Mouse (Mus musculus): ENCODE data around the gene Rassf6. TPM values are rescaled to one million over a fixed set of nuclear protein-coding genes. Genes with fewer than 3 reads are reported as not detected.

Rassf6 gene
- polyA plus RNA-seq, 1 experiment from 2014 or later: 0.09 TPM

GRCm38 (mm10) chr5:90586511-90586910, 53.9 kb downstream of the Rassf6 start:
- H3K4me1 ChIP-seq: no peaks in the 10 kb centered on the region
- no peak overlapping the region for H3K4me3 ChIP-seq
- no peak overlapping the region for H3K27ac ChIP-seq
- H3K36me3 ChIP-seq (replicated peaks): no peaks in the 10 kb centered on the region
- DNase-seq (ENCODE audit: extremely low spot score, low spot score): no peak
- H3K27me3 ChIP-seq (ENCODE audit: poor library complexity, severe bottlenecking): peaks cover 4% of the 10 kb centered on the region; the same call in 1 of the 2 replicates
- H3K9me3 ChIP-seq: no peaks in the 10 kb centered on the region
- WGBS: 80% methylated on average over 5 of the region's 5 CpGs

- DNase-seq (ENCODE audit: extremely low spot score, low spot score): no peak
- Histone ChIP-seq H3K36me3 (replicated peaks) (no peaks in the 10 kb centered on the region), H3K4me1 (no peaks in the 10 kb centered on the region), H3K27ac (no peak overlapping the region), H3K27me3 (ENCODE audit: poor library complexity, severe bottlenecking) (peaks cover 4% of the 10 kb centered on the region; the same call in 1 of the 2 replicates), H3K9me3 (no peaks in the 10 kb centered on the region), H3K4me3 (no peak overlapping the region)
- 85% methylated on average over 7 of the region's 7 CpGs for WGBS
Observed at GRCm38 (mm10) chr5:90584799-90585198, 55.7 kb downstream of the Rassf6 start.

- no peak for DNase-seq (ENCODE audit: extremely low spot score, low spot score)
- H3K27ac ChIP-seq: no peak overlapping the region
- WGBS: 90% methylated on average over 6 of the region's 6 CpGs
- no peaks in the 10 kb centered on the region for H3K27me3 ChIP-seq (ENCODE audit: poor library complexity, severe bottlenecking)
- H3K9me3 ChIP-seq: no peaks in the 10 kb centered on the region
- no peaks in the 10 kb centered on the region for H3K36me3 ChIP-seq (replicated peaks)
- H3K4me1 ChIP-seq: no peaks in the 10 kb centered on the region
- H3K4me3 ChIP-seq: no peak overlapping the region
Observed at GRCm38 (mm10) chr5:90582179-90582578, 58.3 kb downstream of the Rassf6 start.

GRCm38 (mm10) chr5:90579556-90579955, 60.9 kb downstream of the Rassf6 start:
- WGBS: 92% methylated on average over 9 of the region's 9 CpGs
- Histone ChIP-seq H3K36me3 (replicated peaks) (no peaks in the 10 kb centered on the region), H3K4me3 (no peak overlapping the region), H3K9me3 (no peaks in the 10 kb centered on the region), H3K27ac (no peak overlapping the region), H3K27me3 (ENCODE audit: poor library complexity, severe bottlenecking) (no peaks in the 10 kb centered on the region), H3K4me1 (no peaks in the 10 kb centered on the region)
- no peak for DNase-seq (ENCODE audit: extremely low spot score, low spot score)

GRCm38 (mm10) chr5:90577751-90578150, 62.7 kb downstream of the Rassf6 start:
- 92% methylated on average over 9 of the region's 9 CpGs for WGBS

GRCm38 (mm10) chr5:90571216-90571615, 69.2 kb downstream of the Rassf6 start:
- no peaks in the 10 kb centered on the region for H3K36me3 ChIP-seq (replicated peaks)
- H3K4me1 ChIP-seq: 0 out of 2 replicates have a peak, but pooled peaks cover 3% of the 10 kb centered on the region
- WGBS: 68% methylated on average over 3 of the region's 3 CpGs

More at GRCm38 (mm10) chr5:90577751-90578150, 62.7 kb downstream of the Rassf6 start:
- H3K4me3 ChIP-seq: no peak overlapping the region
- H3K27ac ChIP-seq: no peak overlapping the region
- H3K36me3 ChIP-seq (replicated peaks): no peaks in the 10 kb centered on the region
- DNase-seq (ENCODE audit: extremely low spot score, low spot score): no peak
- H3K27me3 ChIP-seq (ENCODE audit: poor library complexity, severe bottlenecking): no peaks in the 10 kb centered on the region
- no peaks in the 10 kb centered on the region for H3K4me1 ChIP-seq
- no peaks in the 10 kb centered on the region for H3K9me3 ChIP-seq

GRCm38 (mm10) chr5:90568338-90568737, 72.1 kb downstream of the Rassf6 start:
- H3K4me1 ChIP-seq: 0 out of 2 replicates have a peak, but pooled peaks cover 3% of the 10 kb centered on the region
- DNase-seq (ENCODE audit: extremely low spot score, low spot score): no peak
- H3K36me3 ChIP-seq (replicated peaks): no peaks in the 10 kb centered on the region
- H3K9me3 ChIP-seq: no peaks in the 10 kb centered on the region
- no peaks in the 10 kb centered on the region for H3K27me3 ChIP-seq (ENCODE audit: poor library complexity, severe bottlenecking)
- H3K4me3 ChIP-seq: no peak overlapping the region
- H3K27ac ChIP-seq: no peak overlapping the region

More at GRCm38 (mm10) chr5:90571216-90571615, 69.2 kb downstream of the Rassf6 start:
- no peak for DNase-seq (ENCODE audit: extremely low spot score, low spot score)
- H3K27me3 ChIP-seq (ENCODE audit: poor library complexity, severe bottlenecking): no peaks in the 10 kb centered on the region
- no peak overlapping the region for H3K4me3 ChIP-seq
- H3K9me3 ChIP-seq: no peaks in the 10 kb centered on the region
- H3K27ac ChIP-seq: no peak overlapping the region

GRCm38 (mm10) chr5:90567788-90568187, 72.7 kb downstream of the Rassf6 start:
- Histone ChIP-seq H3K4me3 (no peak overlapping the region), H3K27me3 (ENCODE audit: poor library complexity, severe bottlenecking) (no peaks in the 10 kb centered on the region), H3K27ac (no peak overlapping the region), H3K9me3 (no peaks in the 10 kb centered on the region), H3K36me3 (replicated peaks) (no peaks in the 10 kb centered on the region), H3K4me1 (peaks cover 7% of the 10 kb centered on the region; the same call in 1 of the 2 replicates)
- DNase-seq (ENCODE audit: extremely low spot score, low spot score): no peak
- whole genome bisulfite sequencing: 88% methylated on average over 5 of the region's 5 CpGs

GRCm38 (mm10) chr5:90565205-90565604, 75.3 kb downstream of the Rassf6 start:
- Histone ChIP-seq H3K27me3 (ENCODE audit: poor library complexity, severe bottlenecking) (no peaks in the 10 kb centered on the region), H3K4me3 (no peak overlapping the region)
- 90% methylated on average over 6 of the region's 6 CpGs for WGBS

GRCm38 (mm10) chr5:90564161-90564560, 76.3 kb downstream of the Rassf6 start:
- Histone ChIP-seq H3K9me3 (no peaks in the 10 kb centered on the region), H3K4me3 (no peak overlapping the region), H3K27ac (no peak overlapping the region), H3K36me3 (replicated peaks) (no peaks in the 10 kb centered on the region), H3K4me1 (peaks cover 4% of the 10 kb centered on the region; the same call in 1 of the 2 replicates), H3K27me3 (ENCODE audit: poor library complexity, severe bottlenecking) (no peaks in the 10 kb centered on the region)
- no peak for DNase-seq (ENCODE audit: extremely low spot score, low spot score)
- 91% methylated on average over 4 of the region's 4 CpGs for WGBS

More at GRCm38 (mm10) chr5:90565205-90565604, 75.3 kb downstream of the Rassf6 start:
- Histone ChIP-seq H3K27ac (no peak overlapping the region), H3K36me3 (replicated peaks) (no peaks in the 10 kb centered on the region), H3K9me3 (no peaks in the 10 kb centered on the region), H3K4me1 (peaks cover 4% of the 10 kb centered on the region; the same call in 1 of the 2 replicates)
- DNase-seq (ENCODE audit: extremely low spot score, low spot score): no peak

GRCm38 (mm10) chr5:90562880-90563279, 77.6 kb downstream of the Rassf6 start:
- Histone ChIP-seq H3K4me3 (no peak overlapping the region), H3K27ac (no peak overlapping the region), H3K9me3 (no peaks in the 10 kb centered on the region), H3K4me1 (peaks cover 4% of the 10 kb centered on the region; the same call in 1 of the 2 replicates), H3K27me3 (ENCODE audit: poor library complexity, severe bottlenecking) (no peaks in the 10 kb centered on the region), H3K36me3 (replicated peaks) (no peaks in the 10 kb centered on the region)
- WGBS: 86% methylated on average over 4 of the region's 4 CpGs
- DNase-seq (ENCODE audit: extremely low spot score, low spot score): no peak

GRCm38 (mm10) chr5:90561721-90562275, 78.7 kb downstream of the Rassf6 start:
- no peak overlapping the region for H3K27ac ChIP-seq
- no peaks in the 10 kb centered on the region for H3K27me3 ChIP-seq (ENCODE audit: poor library complexity, severe bottlenecking)
- peaks cover 4% of the 10 kb centered on the region; the same call in 1 of the 2 replicates for H3K4me1 ChIP-seq
- H3K9me3 ChIP-seq: no peaks in the 10 kb centered on the region
- no peaks in the 10 kb centered on the region for H3K36me3 ChIP-seq (replicated peaks)
- H3K4me3 ChIP-seq: no peak overlapping the region
- DNase-seq (ENCODE audit: extremely low spot score, low spot score): no peak
- WGBS: 93% methylated on average over 11 of the region's 11 CpGs

- Histone ChIP-seq H3K9me3 (no peaks in the 10 kb centered on the region), H3K36me3 (replicated peaks) (no peaks in the 10 kb centered on the region), H3K27ac (no peak within 1 kb of the TSS), H3K4me1 (peaks cover 4% of the 10 kb centered on the region; the same call in 1 of the 2 replicates), H3K4me3 (no peak within 1 kb of the TSS), H3K27me3 (ENCODE audit: poor library complexity, severe bottlenecking) (no peaks in the 10 kb centered on the region)
- WGBS: 96% methylated on average over 6 of the region's 6 CpGs
- no peak for DNase-seq (ENCODE audit: extremely low spot score, low spot score)
Observed at GRCm38 (mm10) chr5:90560743-90561142, 79.7 kb downstream of the Rassf6 start, which contains the start of gene 5830473C10Rik. Gene 5830473C10Rik, plus strand, starts transcription at chr5:90561107.
